Mouse (Mus musculus): ENCODE measurements around the gene Zfp955b. TPM values are rescaled to one million over a fixed set of nuclear protein-coding genes. Genes with fewer than 3 reads are reported as not detected.

The Zfp955b gene
- polyA plus RNA-seq, 1 experiment from 2014 or later, result 9.9 TPM

Other genes starting within 250 kb of the Zfp955b start
- gene 4921501E09Rik, start 221.5 kb upstream of the Zfp955b start, polyA plus RNA-seq (2014; fragmentation: Nextera tagmentation; extraction: Ambion mirVana), result not detected in 2 replicates
- gene Zfp563, start 200.2 kb upstream of the Zfp955b start, polyA plus RNA-seq (2014; fragmentation: Nextera tagmentation; extraction: Ambion mirVana), result 7.8 and 9.0 TPM in 2 replicates
- gene Morc2b, start 149.9 kb upstream of the Zfp955b start, polyA plus RNA-seq (2014; fragmentation: Nextera tagmentation; extraction: Ambion mirVana), result 0.06 TPM in 1 of 2 replicates, not detected in the other
- not detected in 2 replicates for gene Olfr55, start 121.1 kb upstream of the Zfp955b start, polyA plus RNA-seq (2014; fragmentation: Nextera tagmentation; extraction: Ambion mirVana)
- 0.09 TPM in 1 of 2 replicates, not detected in the other for gene Olfr239, start 98.2 kb upstream of the Zfp955b start, polyA plus RNA-seq (2014; fragmentation: Nextera tagmentation; extraction: Ambion mirVana)
- not detected in 2 replicates for gene Olfr1564, start 67.9 kb upstream of the Zfp955b start, polyA plus RNA-seq (2014; fragmentation: Nextera tagmentation; extraction: Ambion mirVana)
- gene Zfp955a, start 34.4 kb upstream of the Zfp955b start, polyA plus RNA-seq (2014; fragmentation: Nextera tagmentation; extraction: Ambion mirVana), result 15.9 and 18.4 TPM in 2 replicates
- 0.03 TPM in 1 of 2 replicates, not detected in the other for gene Olfr63, start 24.9 kb upstream of the Zfp955b start, polyA plus RNA-seq (2014; fragmentation: Nextera tagmentation; extraction: Ambion mirVana)
- gene Zfp81, start 69.3 kb downstream of the Zfp955b start, polyA plus RNA-seq (2014; fragmentation: Nextera tagmentation; extraction: Ambion mirVana), result 13.1 and 14.5 TPM in 2 replicates
- 15.1 and 17.1 TPM in 2 replicates for gene Zfp101, start 105.1 kb downstream of the Zfp955b start, polyA plus RNA-seq (2014; fragmentation: Nextera tagmentation; extraction: Ambion mirVana)
- gene Actl9, start 143.4 kb downstream of the Zfp955b start, polyA plus RNA-seq (2014; fragmentation: Nextera tagmentation; extraction: Ambion mirVana), result not detected in 2 replicates
- 64.3 and 77.0 TPM in 2 replicates for gene Adamts10, start 234.7 kb downstream of the Zfp955b start, polyA plus RNA-seq (2014; fragmentation: Nextera tagmentation; extraction: Ambion mirVana)